Mouse (Mus musculus) duodenum, adult 2 months (tissue): ENCODE data around the gene Klra17. TPM values are rescaled to one million over a fixed set of nuclear protein-coding genes. Genes with fewer than 3 reads are reported as not detected.

Experiments used
- polyA plus RNA-seq: library from polyadenylated mRNA; depleted of rRNA; stranded (reverse); fragments of >200 nt; gene quantifications from 2 replicates; pipeline ENCODE4 v1.2.3, GENCODE M21; 2012; ENCODE audit warnings: low replicate concordance; rRNA removed

The Klra17 gene
- polyA plus RNA-seq: 0.08 TPM in 1 of 2 replicates, not detected in the other

GRCm38 (mm10) chr6:129876549-129876948 is at the start of gene Klra17:
Klra17 (minus strand) TSS chr6:129876672.

GRCm38 (mm10) chr6:129917476-129917946 is 41.0 kb upstream of the Klra17 start, which contains the start of gene Klra5:
Klra5 (minus strand) TSS chr6:129917650.

GRCm38 (mm10) chr6:129862349-129862748 is 14.1 kb downstream of the Klra17 start, which contains the start of gene Gm17631:
Gm17631 (plus strand) TSS chr6:129862649.

GRCm38 (mm10) chr6:129784170-129784569 is 92.3 kb downstream of the Klra17 start, which contains the start of gene Gm156:
Gm156 (minus strand) TSS chr6:129784270.

Other genes with a start within 250 kb of the Klra17 start
- gene Klrc3, start 233.3 kb downstream of the Klra17 start, polyA plus RNA-seq: not detected in 2 replicates
- gene Klrc2, start 216.0 kb downstream of the Klra17 start, polyA plus RNA-seq: not detected in 2 replicates
- not detected in 2 replicates for gene Klrc1, start 197.7 kb downstream of the Klra17 start, polyA plus RNA-seq
- not detected in 2 replicates for gene Klri1, start 159.5 kb downstream of the Klra17 start, polyA plus RNA-seq
- not detected in 2 replicates for gene Klri2, start 136.2 kb downstream of the Klra17 start, polyA plus RNA-seq
- gene Gm156, start 92.4 kb downstream of the Klra17 start, polyA plus RNA-seq: not detected in 2 replicates
- gene Gm17631, start 14.0 kb downstream of the Klra17 start, polyA plus RNA-seq: not detected in 2 replicates
- not detected in 2 replicates for gene Klra5, start 41.0 kb upstream of the Klra17 start, polyA plus RNA-seq
- not detected in 2 replicates for gene Klra6, start 150.3 kb upstream of the Klra17 start, polyA plus RNA-seq
- not detected in 2 replicates for gene Klra4, start 190.6 kb upstream of the Klra17 start, polyA plus RNA-seq